Mouse (Mus musculus): Measurements from ENCODE around the gene Arvcf.

GRCm38 (mm10) chr16:18357977-18358376, 10.0 kb downstream of the Arvcf start:
- no peak for TF ChIP-seq CTCF (IDR thresholded peaks at IDR 0.05; ENCODE audit: control insufficient read depth, insufficient read depth, insufficient read length)
- TF ChIP-seq MAX (IDR thresholded peaks at IDR 0.05) = no peak
- TF ChIP-seq MYOD1 (IDR thresholded peaks at IDR 0.05; ENCODE audit: control insufficient read depth, insufficient read length, low read depth) = no peak

Measured in C2C12 (cell line).